ENCODE assay signal across 8 mouse cellular contexts in the genomic region with DNA sequence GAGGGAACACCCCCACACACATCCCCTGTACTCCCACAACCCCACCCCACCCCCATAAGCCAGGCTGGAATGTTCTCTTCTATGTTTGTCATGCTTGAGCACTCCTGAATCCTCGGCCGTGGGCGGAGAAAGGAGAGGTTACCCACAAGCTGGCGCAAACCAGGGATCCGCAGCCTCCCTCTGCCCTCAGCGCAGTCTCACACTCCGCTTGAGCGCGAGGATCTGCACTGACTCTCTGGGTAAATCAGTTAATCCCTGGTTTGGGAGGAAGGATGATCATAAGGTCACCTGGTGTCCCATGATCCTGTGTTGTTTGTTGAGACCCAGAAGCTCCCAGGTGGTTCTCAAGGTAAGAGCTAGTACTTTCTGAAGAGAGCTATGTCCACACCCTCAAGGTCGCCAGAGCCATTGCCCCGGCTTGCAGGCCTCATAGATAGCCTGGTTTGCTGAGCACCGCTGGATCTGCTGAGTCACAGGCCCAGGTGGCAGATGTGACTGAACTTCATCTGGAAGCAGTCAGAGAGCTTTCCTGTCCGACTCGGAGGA. TPM values are rescaled to one million over a fixed set of nuclear protein-coding genes. Genes with fewer than 3 reads are reported as not detected.
DNase-seq lines count a peak whose midpoint lies in the region; ATAC-seq and TF ChIP-seq lines count a peak whose summit lies in the region.

No protein-coding gene starts in this region.

- dilution Hi-C loops in CH12.LX (cut with MboI; ENCODE audit: extremely low pct_ligation_motif_present, extremely low pct_unique_long_range_greater_than_20kb, low sequenced_read_pairs) = no loop called here

- H3K9me3 ChIP-seq in CH12.LX (replicated peaks; ENCODE audit: low read length) = no peaks in the 10 kb centered on the region
- H3K9me3 ChIP-seq in embryonic facial prominence, embryonic 14.5 days (ENCODE audit: control insufficient read depth, low read length) = no peaks in the 10 kb centered on the region
- H3K9me3 ChIP-seq in liver, embryonic 11.5 days (ENCODE audit: control insufficient read depth, low read length) = no peaks in the 10 kb centered on the region
- H3K9me3 ChIP-seq in stomach, embryonic 14.5 days (ENCODE audit: control insufficient read depth, low read depth, low read length) = no peaks in the 10 kb centered on the region

- TF ChIP-seq RAD21 in CH12.LX (IDR thresholded peaks at IDR 0.05; ENCODE audit: low read depth, low read length) = no peak

- H3K4me1 ChIP-seq in CH12.LX (ENCODE audit: control insufficient read depth in 1 of 2, insufficient read depth in 2 of 2) = peaks cover 14 to 22% of the 10 kb centered on the region in 2 experiments
- H3K4me1 ChIP-seq in embryonic facial prominence, embryonic 14.5 days (ENCODE audit: control insufficient read depth, insufficient read depth, low read length) = no peaks in the 10 kb centered on the region
- peaks cover 12% of the 10 kb centered on the region for H3K4me1 ChIP-seq in liver, embryonic 11.5 days (replicated peaks; ENCODE audit: control insufficient read depth, insufficient read depth, low read length)
- no peaks in the 10 kb centered on the region; the same call in 1 of the 2 replicates for H3K4me1 ChIP-seq in stomach, embryonic 14.5 days (ENCODE audit: control insufficient read depth, insufficient read depth, low read length)

- DNase-seq in heart, adult 11 months = peak; percentile 85
- no peak for DNase-seq in heart, adult 9 months (ENCODE audit: low spot score in 2 of 2)
- peak; percentile 8 for DNase-seq in CH12.LX (ENCODE audit: extremely low read depth)
- peak; percentile 64 for DNase-seq in embryonic facial prominence, embryonic 14.5 days (ENCODE audit: low spot score)
- DNase-seq in liver, embryonic 11.5 days (ENCODE audit: low spot score) = no peak

- H3K27me3 ChIP-seq in CH12.LX (replicated peaks) = no peaks in the 10 kb centered on the region
- no peaks in the 10 kb centered on the region for H3K27me3 ChIP-seq in embryonic facial prominence, embryonic 14.5 days (replicated peaks; ENCODE audit: control insufficient read depth, insufficient read depth, low read length)
- no peaks in the 10 kb centered on the region for H3K27me3 ChIP-seq in liver, embryonic 11.5 days (replicated peaks; ENCODE audit: control insufficient read depth, insufficient read depth, low read length)
- no peaks in the 10 kb centered on the region for H3K27me3 ChIP-seq in stomach, embryonic 14.5 days (ENCODE audit: control insufficient read depth, insufficient read depth, low read length)

- no peak overlapping the region for H3K27ac ChIP-seq in CH12.LX (ENCODE audit: insufficient read depth, low read depth)
- H3K27ac ChIP-seq in embryonic facial prominence, embryonic 14.5 days (replicated peaks; ENCODE audit: low read depth, low read length) = no peak overlapping the region
- H3K27ac ChIP-seq in liver, embryonic 11.5 days (ENCODE audit: low read depth, low read length) = no peak overlapping the region
- no peak overlapping the region; the same call in 1 of the 2 replicates for H3K27ac ChIP-seq in stomach, embryonic 14.5 days (ENCODE audit: low read length)

- H3K9ac ChIP-seq in CH12.LX (ENCODE audit: insufficient read depth, low read depth) = no peak overlapping the region
- peak overlapping the region; percentile 3; the same call in 1 of the 2 replicates for H3K9ac ChIP-seq in embryonic facial prominence, embryonic 14.5 days (ENCODE audit: low read depth, low read length)
- H3K9ac ChIP-seq in liver, embryonic 11.5 days (ENCODE audit: low read depth, low read length) = no peak overlapping the region
- no peak overlapping the region for H3K9ac ChIP-seq in stomach, embryonic 14.5 days (replicated peaks; ENCODE audit: low read depth, low read length)

- WGBS in embryonic facial prominence, embryonic 14.5 days = 59% methylated on average over 14 of the region's 14 CpGs
- 60% methylated on average over 14 of the region's 14 CpGs for WGBS in liver, embryonic 11.5 days
- 52% methylated on average over 14 of the region's 14 CpGs for WGBS in stomach, embryonic 14.5 days

- TF ChIP-seq CTCF in CH12.LX (conservative IDR thresholded peaks at IDR 0.05 in 1 of 2, IDR thresholded peaks at IDR 0.05 in 1 of 2; ENCODE audit: low read depth in 2 of 2, low read length in 2 of 2) = no peak

- no peak overlapping the region for H3K4me2 ChIP-seq in CH12.LX (ENCODE audit: insufficient read depth, low read depth, poor library complexity, severe bottlenecking)
- no peak overlapping the region for H3K4me2 ChIP-seq in embryonic facial prominence, embryonic 14.5 days (ENCODE audit: low read depth, low read length)
- H3K4me2 ChIP-seq in liver, embryonic 11.5 days = no peak overlapping the region
- no peak overlapping the region for H3K4me2 ChIP-seq in stomach, embryonic 14.5 days (replicated peaks; ENCODE audit: low read depth, low read length)

- no peak overlapping the region for H3K4me3 ChIP-seq in CH12.LX (replicated peaks in 1 of 3; ENCODE audit: low read depth in 2 of 3, low read length in 2 of 3, poor library complexity in 1 of 3)
- H3K4me3 ChIP-seq in embryonic facial prominence, embryonic 14.5 days (ENCODE audit: low read depth, low read length) = no peak overlapping the region
- H3K4me3 ChIP-seq in liver, embryonic 11.5 days (ENCODE audit: low read depth, low read length) = no peak overlapping the region
- no peak overlapping the region for H3K4me3 ChIP-seq in stomach, embryonic 14.5 days (ENCODE audit: low read depth, low read length)

- no peak for TF ChIP-seq POLR2A in CH12.LX (IDR thresholded peaks at IDR 0.05; ENCODE audit: low read depth, low read length)

- ATAC-seq in embryonic facial prominence, embryonic 14.5 days (ENCODE audit: low read depth) = peak; percentile 83
- ATAC-seq in liver, embryonic 11.5 days (replicated peaks; ENCODE audit: low FRiP score) = peak; percentile 85
- ATAC-seq in stomach, embryonic 14.5 days (ENCODE audit: insufficient number of reproducible peaks, insufficient read depth, low FRiP score, low read depth) = peak; percentile 67
- no peak for ATAC-seq in granulocyte monocyte progenitor cell, adult 5-6 weeks (replicated peaks; ENCODE audit: poor library complexity, severe bottlenecking)
- no peak for ATAC-seq in inflammation-experienced regulatory T-cells, adult 6 months

- no peak for TF ChIP-seq EP300 in CH12.LX (IDR thresholded peaks at IDR 0.05; ENCODE audit: low read length)

- in situ Hi-C loops in CH12.LX (cut with MboI; ENCODE audit: low pct_ligation_motif_present, low pct_unique_long_range_greater_than_20kb, low sequenced_read_pairs) = no loop called here

- H3K79me2 ChIP-seq in CH12.LX (replicated peaks; ENCODE audit: control insufficient read depth, extremely low read depth, insufficient read depth, poor library complexity, severe bottlenecking) = no peaks in the 10 kb centered on the region

- no peaks in the 10 kb centered on the region for H3K36me3 ChIP-seq in CH12.LX (replicated peaks in 1 of 2; ENCODE audit: control insufficient read depth in 1 of 2, insufficient read depth in 1 of 2, low read length in 1 of 2)
- no peaks in the 10 kb centered on the region for H3K36me3 ChIP-seq in embryonic facial prominence, embryonic 14.5 days (ENCODE audit: control insufficient read depth, insufficient read depth, low read length)
- H3K36me3 ChIP-seq in liver, embryonic 11.5 days (ENCODE audit: control insufficient read depth, insufficient read depth, low read length) = no peaks in the 10 kb centered on the region
- no peaks in the 10 kb centered on the region for H3K36me3 ChIP-seq in stomach, embryonic 14.5 days (ENCODE audit: control insufficient read depth, insufficient read depth, low read length)

RNA-seq across cellular contexts. Expression of a gene that starts 15.0 kb away (rescaled TPM):
- total RNA-seq in CH12.LX (2012; rRNA removed) (0.08 and 0.25 TPM in 2 replicates), CH12.LX (2014; rRNA removed) (not detected in 2 replicates)
- polyA plus RNA-seq in CH12.LX (2012; ENCODE audit: insufficient read length, low read depth) = not detected in 2 replicates
- 38.7 and 41.0 TPM in 2 replicates for polyA plus RNA-seq in embryonic facial prominence, embryonic 14.5 days (2014; fragmentation: Nextera tagmentation; extraction: Ambion mirVana)
- 68.2 and 82.0 TPM in 2 replicates for polyA plus RNA-seq in liver, embryonic 11.5 days (2014; fragmentation: Nextera tagmentation; extraction: Ambion mirVana)
- 86.2 and 89.6 TPM in 2 replicates for polyA plus RNA-seq in stomach, embryonic 14.5 days (2014; fragmentation: Nextera tagmentation; extraction: Ambion mirVana)
- 30.4 and 39.7 TPM in 2 replicates for total RNA-seq in granulocyte monocyte progenitor cell, adult 5-6 weeks (2014; fragmentation: Nextera tagmentation)
- total RNA-seq in granulocyte monocyte progenitor cell, adult 5-6 weeks (2017) = 19.2 and 20.1 TPM in 2 replicates
- 1 to 10 TPM in 2 of 3 experiments, under 1 TPM in 1; 0.36 to 2.2 (median 1.5) TPM for polyA plus RNA-seq in inflammation-experienced regulatory T-cells, adult 6 months (2017; shearing (Covaris generic))

RNA-seq across cellular contexts. Expression of a gene that starts 31.1 kb away (rescaled TPM):
- total RNA-seq in CH12.LX (2012; rRNA removed) = 554 and 695 TPM in 2 replicates
- total RNA-seq in CH12.LX (2014; rRNA removed) = 798 and 801 TPM in 2 replicates
- 435 and 481 TPM in 2 replicates for polyA plus RNA-seq in CH12.LX (2012; ENCODE audit: insufficient read length, low read depth)
- polyA plus RNA-seq in embryonic facial prominence, embryonic 14.5 days (2014; fragmentation: Nextera tagmentation; extraction: Ambion mirVana) = 351 and 365 TPM in 2 replicates
- polyA plus RNA-seq in liver, embryonic 11.5 days (2014; fragmentation: Nextera tagmentation; extraction: Ambion mirVana) = 342 and 349 TPM in 2 replicates
- polyA plus RNA-seq in stomach, embryonic 14.5 days (2014; fragmentation: Nextera tagmentation; extraction: Ambion mirVana) = 334 and 336 TPM in 2 replicates
- 392 and 406 TPM in 2 replicates for total RNA-seq in granulocyte monocyte progenitor cell, adult 5-6 weeks (2014; fragmentation: Nextera tagmentation)
- total RNA-seq in granulocyte monocyte progenitor cell, adult 5-6 weeks (2017) = 232 and 280 TPM in 2 replicates
- 100 to 1,000 TPM; 120 to 202 (median 164) TPM for polyA plus RNA-seq in inflammation-experienced regulatory T-cells, adult 6 months (2017; shearing (Covaris generic))

RNA-seq across cellular contexts. Expression of a gene that starts 36.0 kb away (rescaled TPM):
- total RNA-seq in CH12.LX (2012; rRNA removed) (11.4 and 11.8 TPM in 2 replicates), CH12.LX (2014; rRNA removed) (14.0 and 15.4 TPM in 2 replicates)
- polyA plus RNA-seq in CH12.LX (2012; ENCODE audit: insufficient read length, low read depth) = 19.9 and 22.0 TPM in 2 replicates
- 10.2 and 12.5 TPM in 2 replicates for polyA plus RNA-seq in embryonic facial prominence, embryonic 14.5 days (2014; fragmentation: Nextera tagmentation; extraction: Ambion mirVana)
- 4.5 and 4.9 TPM in 2 replicates for polyA plus RNA-seq in liver, embryonic 11.5 days (2014; fragmentation: Nextera tagmentation; extraction: Ambion mirVana)
- 12.8 and 14.5 TPM in 2 replicates for polyA plus RNA-seq in stomach, embryonic 14.5 days (2014; fragmentation: Nextera tagmentation; extraction: Ambion mirVana)
- 19.0 and 25.0 TPM in 2 replicates for total RNA-seq in granulocyte monocyte progenitor cell, adult 5-6 weeks (2014; fragmentation: Nextera tagmentation)
- total RNA-seq in granulocyte monocyte progenitor cell, adult 5-6 weeks (2017) = 17.1 and 17.9 TPM in 2 replicates
- 10 to 100 TPM in 2 of 3 experiments, 1 to 10 TPM in 1; 9.6 to 14.4 (median 13.8) TPM for polyA plus RNA-seq in inflammation-experienced regulatory T-cells, adult 6 months (2017; shearing (Covaris generic))

RNA-seq across cellular contexts. Expression of a gene that starts 56.6 kb away (rescaled TPM):
- total RNA-seq in CH12.LX (2012; rRNA removed) = 39.2 and 44.7 TPM in 2 replicates
- 21.2 and 24.0 TPM in 2 replicates for total RNA-seq in CH12.LX (2014; rRNA removed)
- polyA plus RNA-seq in CH12.LX (2012; ENCODE audit: insufficient read length, low read depth) = 30.7 and 31.3 TPM in 2 replicates
- 26.5 and 28.2 TPM in 2 replicates for polyA plus RNA-seq in embryonic facial prominence, embryonic 14.5 days (2014; fragmentation: Nextera tagmentation; extraction: Ambion mirVana)
- polyA plus RNA-seq in liver, embryonic 11.5 days (2014; fragmentation: Nextera tagmentation; extraction: Ambion mirVana) = 17.0 and 20.5 TPM in 2 replicates
- polyA plus RNA-seq in stomach, embryonic 14.5 days (2014; fragmentation: Nextera tagmentation; extraction: Ambion mirVana) = 24.7 and 32.8 TPM in 2 replicates
- 21.2 and 31.9 TPM in 2 replicates for total RNA-seq in granulocyte monocyte progenitor cell, adult 5-6 weeks (2014; fragmentation: Nextera tagmentation)
- total RNA-seq in granulocyte monocyte progenitor cell, adult 5-6 weeks (2017) = 24.3 and 24.6 TPM in 2 replicates
- polyA plus RNA-seq in inflammation-experienced regulatory T-cells, adult 6 months (2017; shearing (Covaris generic)) = 10 to 100 TPM in 2 of 3 experiments, 1 to 10 TPM in 1; 9.1 to 12.7 (median 10.6) TPM

Comparison
In these comparisons a context has a peak if more than half of its experiments do, and no peak if none do; other contexts are left out.
1. DNase-seq: peak in heart, adult 11 months (single experiment), CH12.LX (single experiment) and embryonic facial prominence, embryonic 14.5 days (single experiment); none in heart, adult 9 months (0 of 2) and liver, embryonic 11.5 days (single experiment).
2. ATAC-seq: peak in embryonic facial prominence, embryonic 14.5 days (single experiment), liver, embryonic 11.5 days (single experiment) and stomach, embryonic 14.5 days (single experiment); none in granulocyte monocyte progenitor cell, adult 5-6 weeks (single experiment) and inflammation-experienced regulatory T-cells, adult 6 months (single experiment).
3. RNA of a gene that starts 15.0 kb away (polyA plus RNA-seq): 86.2 to 89.6 TPM in stomach, embryonic 14.5 days, 68.2 to 82.0 TPM in liver, embryonic 11.5 days and 38.7 to 41.0 TPM in embryonic facial prominence, embryonic 14.5 days; 0.36 to 2.2 TPM in inflammation-experienced regulatory T-cells, adult 6 months and not detected in CH12.LX; every median in the first group is over 10 times any median in the second.